Mouse (Mus musculus) hematopoietic stem cell, adult 5-6 weeks (primary cell): ENCODE measurements around the gene Slc39a2. TPM values are rescaled to one million over a fixed set of nuclear protein-coding genes. Genes with fewer than 3 reads are reported as not detected.

ENCODE experiments used
- total RNA-seq: library from RNA; stranded (forward); fragments of 172-1452, 232-1000 nt; gene quantifications from 2 replicates; pipeline ENCODE4 v1.2.3, GENCODE M21; 2017

The Slc39a2 gene
- total RNA-seq, 1 experiment from 2014 or later = not detected

Other genes with a start within 250 kb of the Slc39a2 start
- not detected in 2 replicates for gene Gm17079, start 197.4 kb upstream of the Slc39a2 start, total RNA-seq
- gene Gm5800, start 175.7 kb upstream of the Slc39a2 start, total RNA-seq = not detected in 2 replicates
- gene Ang4, start 119.3 kb upstream of the Slc39a2 start, total RNA-seq = not detected in 2 replicates
- not detected in 2 replicates for gene AY358078, start 92.8 kb upstream of the Slc39a2 start, total RNA-seq
- gene Ear6, start 39.2 kb upstream of the Slc39a2 start, total RNA-seq = 3.5 and 20.1 TPM in 2 replicates
- gene Mettl17, start 8.0 kb upstream of the Slc39a2 start, total RNA-seq = 16.8 and 25.1 TPM in 2 replicates
- gene Ndrg2, start 21.3 kb downstream of the Slc39a2 start, total RNA-seq = 4.1 and 8.0 TPM in 2 replicates
- not detected in 2 replicates for gene Tppp2, start 25.5 kb downstream of the Slc39a2 start, total RNA-seq
- not detected in 2 replicates for gene Rnase13, start 29.9 kb downstream of the Slc39a2 start, total RNA-seq
- gene Arhgef40, start 91.8 kb downstream of the Slc39a2 start, total RNA-seq = 28.4 and 44.7 TPM in 2 replicates
- gene Tmem253, start 122.8 kb downstream of the Slc39a2 start, total RNA-seq = not detected in 2 replicates
- 15.8 TPM in 2 replicates for gene Zfp219, start 127.8 kb downstream of the Slc39a2 start, total RNA-seq
- gene Olfr221, start 149.6 kb downstream of the Slc39a2 start, total RNA-seq = not detected in 2 replicates
- 549 and 665 TPM in 2 replicates for gene Hnrnpc, start 211.1 kb downstream of the Slc39a2 start, total RNA-seq
- 18.8 and 48.5 TPM in 2 replicates for gene Rpgrip1, start 217.8 kb downstream of the Slc39a2 start, total RNA-seq